Mouse (Mus musculus): ENCODE results near the gene Mindy4.

DNA sequence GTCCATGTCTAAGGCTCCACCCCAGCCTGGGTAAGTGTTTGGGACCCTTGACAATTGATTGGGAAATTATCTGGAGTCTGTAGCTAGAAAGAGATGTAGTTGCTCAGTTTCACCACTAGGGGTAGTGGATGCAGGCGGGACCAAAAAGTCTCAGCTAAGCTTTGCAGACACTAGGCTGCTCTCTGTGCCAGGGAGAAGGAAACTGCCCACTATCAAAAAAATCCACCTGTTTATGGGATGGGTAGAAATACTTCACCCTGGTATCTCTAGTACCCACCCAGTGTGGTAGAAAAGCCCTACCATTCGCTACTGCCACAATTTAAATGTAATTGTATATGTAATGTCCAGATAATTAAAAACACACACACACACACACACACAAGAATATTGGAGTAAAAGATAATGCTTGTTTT lies 155.6 kb downstream of the Mindy4 start:
- TF ChIP-seq POLR2A (IDR thresholded peaks at IDR 0.05; ENCODE audit: borderline replicate concordance, insufficient read depth, low read length) (no peak), CTCF (IDR thresholded peaks at IDR 0.05; ENCODE audit: borderline replicate concordance, insufficient read depth, low read depth, low read length) (peak; percentile 65; the same call in 1 of the 2 replicates)
